In the genomic region with DNA sequence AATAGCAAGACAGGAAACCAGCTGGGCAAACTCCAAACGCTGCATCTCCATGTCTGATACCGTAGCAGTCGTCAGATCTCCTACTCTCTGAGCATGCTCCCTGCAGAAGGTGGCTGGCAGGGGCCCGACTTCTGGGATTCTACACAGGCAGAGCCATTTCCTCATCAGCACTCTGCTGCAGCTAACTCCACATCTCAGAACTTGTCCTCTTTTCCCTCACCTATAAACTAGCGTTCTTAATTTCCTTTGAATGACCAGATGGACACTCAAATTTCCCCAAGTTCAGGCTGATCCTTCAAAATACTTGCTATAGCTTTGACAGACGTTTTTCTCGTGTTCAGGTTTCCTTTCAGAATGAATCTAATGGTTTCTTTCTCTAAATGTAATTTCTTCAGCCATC, we compare ENCODE assay signal across 8 mouse cellular contexts. TPM values are rescaled to one million over a fixed set of nuclear protein-coding genes. Genes with fewer than 3 reads are reported as not detected.
DNase-seq lines count a peak whose midpoint lies in the region; ATAC-seq and TF ChIP-seq lines count a peak whose summit lies in the region.

No protein-coding gene starts in this region.

- no peak for TF ChIP-seq CTCF in embryonic fibroblast, embryonic 13.5 days (IDR thresholded peaks at IDR 0.05; ENCODE audit: borderline replicate concordance, insufficient read depth, low read length)

- H3K4me3 ChIP-seq in embryonic fibroblast, embryonic 13.5 days (ENCODE audit: insufficient read depth, low read length): peak overlapping the region; percentile 59
- H3K4me3 ChIP-seq in limb, embryonic 11.5 days (ENCODE audit: low read depth, low read length): peak overlapping the region; percentile 63
- H3K4me3 ChIP-seq in stomach, embryonic 14.5 days (ENCODE audit: low read depth, low read length): peak overlapping the region; percentile 95

- peak overlapping the region; percentile 88; the same call in 1 of the 2 replicates for H3K9ac ChIP-seq in limb, embryonic 11.5 days (ENCODE audit: low read length)
- peak overlapping the region; percentile 45; the same call in 1 of the 2 replicates for H3K9ac ChIP-seq in stomach, embryonic 14.5 days (replicated peaks; ENCODE audit: low read depth, low read length)

- 65% methylated on average over 7 of the region's 7 CpGs for WGBS in limb, embryonic 11.5 days
- WGBS in stomach, embryonic 14.5 days: 24% methylated on average over 7 of the region's 7 CpGs

- no peaks in the 10 kb centered on the region for H3K36me3 ChIP-seq in limb, embryonic 11.5 days (ENCODE audit: control insufficient read depth, insufficient read depth, low read length)
- H3K36me3 ChIP-seq in stomach, embryonic 14.5 days (ENCODE audit: control insufficient read depth, insufficient read depth, low read length): no peaks in the 10 kb centered on the region

- intact Hi-C loops in heart, postnatal 36 days (cut with DNase I): loop anchor here (2.0 kb wide), 1 partner anchor 45 kb away; the partner anchor contains the start of gene Emsy

- no peaks in the 10 kb centered on the region for H3K9me3 ChIP-seq in limb, embryonic 11.5 days (ENCODE audit: control insufficient read depth, low read length)
- no peaks in the 10 kb centered on the region for H3K9me3 ChIP-seq in stomach, embryonic 14.5 days (ENCODE audit: control insufficient read depth, low read depth, low read length)

- peaks cover 10% of the 10 kb centered on the region for H3K4me1 ChIP-seq in embryonic fibroblast, embryonic 13.5 days (ENCODE audit: control insufficient read depth, insufficient read depth, low read length)
- peaks cover 15% of the 10 kb centered on the region for H3K4me1 ChIP-seq in limb, embryonic 11.5 days (ENCODE audit: control insufficient read depth, insufficient read depth, low read length)
- peaks cover 10% of the 10 kb centered on the region; the same call in 1 of the 2 replicates for H3K4me1 ChIP-seq in stomach, embryonic 14.5 days (ENCODE audit: control insufficient read depth, insufficient read depth, low read length)

- no peak overlapping the region; the same call in 1 of the 2 replicates for H3K27ac ChIP-seq in embryonic fibroblast, embryonic 13.5 days (ENCODE audit: insufficient read depth, low read length)
- no peak overlapping the region for H3K27ac ChIP-seq in limb, embryonic 11.5 days (replicated peaks; ENCODE audit: low read depth, low read length)
- peak overlapping the region; percentile 87; the same call in 1 of the 2 replicates for H3K27ac ChIP-seq in stomach, embryonic 14.5 days (ENCODE audit: low read length)

- ATAC-seq in limb, embryonic 11.5 days (ENCODE audit: insufficient number of reproducible peaks, low FRiP score, low TSS enrichment, low read depth): no peak
- no peak for ATAC-seq in stomach, embryonic 14.5 days (ENCODE audit: insufficient number of reproducible peaks, insufficient read depth, low FRiP score, low read depth)

- no peaks in the 10 kb centered on the region for H3K27me3 ChIP-seq in limb, embryonic 11.5 days (ENCODE audit: control insufficient read depth, insufficient read depth, low read length)
- no peaks in the 10 kb centered on the region for H3K27me3 ChIP-seq in stomach, embryonic 14.5 days (ENCODE audit: control insufficient read depth, insufficient read depth, low read length)

- H3K4me2 ChIP-seq in limb, embryonic 11.5 days (ENCODE audit: low read depth, severe bottlenecking): peak overlapping the region; percentile 80
- peak overlapping the region; percentile 56 for H3K4me2 ChIP-seq in stomach, embryonic 14.5 days (replicated peaks; ENCODE audit: low read depth, low read length)

- peak; percentile 73 for DNase-seq in heart, adult 11 months
- no peak for DNase-seq in heart, postnatal 36 days
- peak; percentile 21 for DNase-seq in CD4-positive helper T cell, adult 2 months (ENCODE audit: low read depth, low spot score)
- no peak for DNase-seq in limb, embryonic 11.5 days (ENCODE audit: low spot score)
- no peak for DNase-seq in ovary, postnatal 14 days (ENCODE audit: low spot score)
- no peak for DNase-seq in urinary bladder, postnatal 25 days (ENCODE audit: low spot score)

- no peak for TF ChIP-seq POLR2A in embryonic fibroblast, embryonic 13.5 days (IDR thresholded peaks at IDR 0.05; ENCODE audit: low read depth, low read length)

RNA-seq across cellular contexts. Expression of gene Thap12, which starts 1.1 kb away (rescaled TPM):
- 10 to 100 TPM; 71.1 to 72.8 TPM for total RNA-seq in heart, postnatal 36 days (2021)
- polyA plus RNA-seq in embryonic fibroblast, embryonic 13.5 days (2011; ENCODE audit: insufficient read length, low read depth, missing spikeins): 64.4 and 78.2 TPM in 2 replicates
- polyA plus RNA-seq in limb, embryonic 11.5 days (2014; fragmentation: Nextera tagmentation; extraction: Ambion mirVana): 78.3 and 87.2 TPM in 2 replicates
- polyA plus RNA-seq in stomach, embryonic 14.5 days (2014; fragmentation: Nextera tagmentation; extraction: Ambion mirVana): 55.9 and 61.7 TPM in 2 replicates

RNA-seq across cellular contexts. Expression of gene Emsy, which starts 45.2 kb away (rescaled TPM):
- total RNA-seq in heart, postnatal 36 days (2021): 10 to 100 TPM; 25.3 to 27.3 TPM
- polyA plus RNA-seq in embryonic fibroblast, embryonic 13.5 days (2011; ENCODE audit: insufficient read length, low read depth, missing spikeins): 46.9 and 58.6 TPM in 2 replicates
- 64.3 and 72.9 TPM in 2 replicates for polyA plus RNA-seq in limb, embryonic 11.5 days (2014; fragmentation: Nextera tagmentation; extraction: Ambion mirVana)
- polyA plus RNA-seq in stomach, embryonic 14.5 days (2014; fragmentation: Nextera tagmentation; extraction: Ambion mirVana): 42.4 and 46.0 TPM in 2 replicates

Comparison
In these comparisons a context has a peak if more than half of its experiments do, and no peak if none do; other contexts are left out.
1. DNase-seq: peak in heart, adult 11 months (single experiment) and CD4-positive helper T cell, adult 2 months (single experiment); none in heart, postnatal 36 days (0 of 2), limb, embryonic 11.5 days (single experiment), ovary, postnatal 14 days (single experiment) and urinary bladder, postnatal 25 days (single experiment).
2. Peak in every context shown above with its lines, with median percentiles within 50 percentile points of each other: H3K4me3 ChIP-seq.